Mouse (Mus musculus) thymus, postnatal 4 days (tissue): ENCODE data around the gene Plekhj1.

Experiments used
- DNase-seq: peaks from one replicate; pipeline ENCODE4 v3.0.0; 2021

Gene Plekhj1

DNA sequence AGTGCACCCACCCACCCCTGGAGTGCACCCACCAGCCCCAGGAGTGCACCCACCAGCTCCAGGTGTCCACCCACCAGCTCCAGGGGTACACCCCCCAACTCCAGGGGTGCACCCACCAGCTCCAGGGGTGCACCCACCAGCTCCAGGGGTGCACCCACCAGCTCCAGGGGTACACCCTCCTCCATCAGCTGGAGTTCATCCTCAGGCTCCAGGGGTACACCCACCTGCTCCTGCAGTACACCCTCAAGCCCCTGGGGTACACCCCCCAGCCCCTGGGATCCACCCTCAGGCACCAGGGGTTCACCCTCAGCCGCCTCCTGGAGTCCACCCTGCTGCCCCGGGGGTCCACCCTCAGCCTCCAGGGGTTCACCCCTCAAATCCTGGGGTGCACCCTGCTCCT lies 5.9 kb upstream of the Plekhj1 start:
- DNase-seq, result no peak

- DNase-seq, result no peak
These were observed 4.6 kb upstream of the Plekhj1 start for GRCm38 (mm10) chr10:80802996-80803395.

DNA sequence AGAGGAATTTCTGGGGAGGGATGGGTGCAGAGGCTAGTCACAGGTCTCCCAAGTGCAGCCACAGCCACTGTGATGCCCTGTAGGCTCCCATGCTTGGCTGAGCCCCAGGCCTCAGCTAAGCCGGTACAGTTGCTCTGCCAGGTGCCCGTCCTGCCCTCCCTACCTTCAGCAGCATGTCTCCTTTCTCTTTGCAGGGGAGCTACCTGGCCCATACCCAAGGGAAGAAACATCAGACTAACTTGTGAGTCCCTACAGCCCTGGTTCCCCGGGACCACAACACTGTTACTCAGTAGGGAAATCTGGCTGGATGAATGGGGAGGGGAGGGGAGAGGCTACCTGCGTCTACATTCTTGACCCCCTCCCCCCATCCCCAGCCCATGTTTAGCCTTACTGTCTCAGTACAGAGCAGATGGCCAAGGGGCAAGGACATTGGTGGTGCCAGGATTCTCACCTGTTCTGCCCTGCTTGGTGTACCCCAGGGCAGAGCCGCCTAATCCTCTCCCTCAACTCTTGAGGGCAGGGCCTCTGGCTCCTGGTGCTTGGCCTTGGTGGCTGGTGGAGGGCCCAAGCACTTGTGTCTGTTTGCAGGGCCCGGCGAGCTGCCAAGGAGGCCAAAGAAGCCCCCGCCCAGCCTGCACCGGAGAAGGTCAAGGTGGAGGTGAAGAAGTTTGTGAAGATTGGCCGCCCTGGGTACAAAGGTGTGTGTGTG lies 3.9 kb upstream of the Plekhj1 start:
- DNase-seq, result no peak

GRCm38 (mm10) chr10:80799070-80799566 lies 692 bp upstream of the Plekhj1 start:
- no peak for DNase-seq

DNA sequence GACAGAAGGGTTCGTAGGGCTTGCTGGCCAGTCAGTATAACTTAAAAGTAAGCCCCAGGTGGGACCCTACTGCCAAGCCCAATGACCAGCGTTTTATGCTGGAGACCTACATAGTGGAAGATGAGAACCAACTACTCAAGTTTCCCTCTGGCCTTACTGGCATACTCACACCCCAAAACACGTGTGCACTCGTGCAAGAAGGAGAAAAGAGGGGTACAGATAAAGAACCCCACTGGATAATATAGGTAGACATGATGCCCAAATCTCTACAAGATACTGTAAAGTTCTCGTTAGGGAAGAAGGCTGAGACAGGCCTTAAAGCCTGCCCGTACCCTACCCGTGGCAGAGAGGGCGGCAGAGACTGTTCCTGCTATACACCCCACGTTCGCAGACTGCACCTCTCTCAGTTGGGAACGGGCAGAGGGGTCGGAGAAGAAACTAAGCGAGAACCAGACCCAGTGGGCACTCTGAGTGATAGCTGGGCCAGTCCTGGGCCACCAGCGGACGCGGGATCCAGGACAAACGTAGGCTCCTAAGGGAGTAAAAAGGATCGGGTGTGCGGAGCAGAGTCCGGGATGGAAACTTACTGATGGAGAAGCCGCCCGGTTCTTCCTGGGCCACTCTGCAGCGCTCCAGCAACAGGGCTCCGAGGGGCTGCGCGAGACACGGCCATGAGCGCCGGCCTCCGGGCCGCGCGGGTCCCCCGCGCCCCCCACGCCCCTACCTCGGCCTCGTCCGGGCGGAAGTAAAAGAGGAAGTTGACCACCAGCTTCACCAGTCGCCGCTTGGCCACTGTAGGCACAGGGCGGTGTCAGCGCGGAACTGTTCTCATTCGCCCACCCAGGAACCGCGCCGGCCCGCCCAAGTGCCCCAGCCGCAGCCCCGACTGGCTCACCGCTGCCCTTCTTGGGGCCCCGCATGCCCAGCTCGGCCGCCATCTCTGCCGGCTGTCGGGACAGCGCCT lies 958 bp downstream of the Plekhj1 start:
- no peak for DNase-seq

DNA sequence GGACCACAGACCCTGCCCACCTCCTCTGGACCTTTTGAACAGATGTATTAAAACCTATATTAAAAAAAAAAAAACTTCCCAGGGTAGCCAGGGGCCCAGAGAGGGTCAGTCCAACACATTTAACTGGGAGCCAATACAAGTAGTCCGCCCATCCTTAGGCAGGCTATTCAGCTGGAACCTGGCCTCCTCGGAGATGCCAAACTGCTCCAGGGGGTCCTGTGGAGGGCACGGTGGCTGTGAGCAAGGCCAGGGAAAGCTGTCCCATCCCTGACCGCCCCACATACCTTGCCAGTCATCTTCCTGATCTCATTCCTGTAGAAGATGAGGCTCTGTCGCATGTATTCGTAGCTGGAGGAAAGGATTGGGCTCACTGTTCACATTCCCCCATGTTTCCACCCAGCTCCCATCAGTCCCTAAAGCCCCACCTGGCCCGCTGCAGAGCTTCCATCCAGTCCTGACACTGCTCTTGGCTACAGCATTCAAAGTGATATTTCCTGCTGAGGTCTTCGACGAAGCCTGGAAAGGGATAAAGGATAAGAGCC lies 2.0 kb downstream of the Plekhj1 start:
- DNase-seq, result no peak

DNA sequence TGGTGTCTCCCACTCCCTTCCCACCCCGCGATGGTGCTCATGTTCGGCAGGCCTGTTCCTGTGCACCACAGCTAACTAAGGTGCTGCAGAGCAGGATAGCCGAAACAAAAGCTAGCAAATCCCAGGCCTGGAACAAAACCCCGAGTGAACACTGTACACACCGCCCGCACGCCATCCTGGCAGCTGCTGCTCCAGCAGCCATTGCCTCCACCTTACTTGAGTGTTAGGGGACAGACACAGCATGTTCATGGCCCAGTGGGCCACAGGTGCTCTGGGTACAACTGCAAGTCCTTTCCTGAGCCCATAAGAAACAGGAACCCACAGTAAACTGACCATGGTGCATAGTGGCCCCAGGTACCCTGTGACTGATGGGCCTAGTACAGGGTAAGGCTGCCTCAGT lies 3.7 kb downstream of the Plekhj1 start:
- DNase-seq, result no peak

- no peak for DNase-seq
These were observed 4.6 kb downstream of the Plekhj1 start for GRCm38 (mm10) chr10:80793803-80794202.

DNA sequence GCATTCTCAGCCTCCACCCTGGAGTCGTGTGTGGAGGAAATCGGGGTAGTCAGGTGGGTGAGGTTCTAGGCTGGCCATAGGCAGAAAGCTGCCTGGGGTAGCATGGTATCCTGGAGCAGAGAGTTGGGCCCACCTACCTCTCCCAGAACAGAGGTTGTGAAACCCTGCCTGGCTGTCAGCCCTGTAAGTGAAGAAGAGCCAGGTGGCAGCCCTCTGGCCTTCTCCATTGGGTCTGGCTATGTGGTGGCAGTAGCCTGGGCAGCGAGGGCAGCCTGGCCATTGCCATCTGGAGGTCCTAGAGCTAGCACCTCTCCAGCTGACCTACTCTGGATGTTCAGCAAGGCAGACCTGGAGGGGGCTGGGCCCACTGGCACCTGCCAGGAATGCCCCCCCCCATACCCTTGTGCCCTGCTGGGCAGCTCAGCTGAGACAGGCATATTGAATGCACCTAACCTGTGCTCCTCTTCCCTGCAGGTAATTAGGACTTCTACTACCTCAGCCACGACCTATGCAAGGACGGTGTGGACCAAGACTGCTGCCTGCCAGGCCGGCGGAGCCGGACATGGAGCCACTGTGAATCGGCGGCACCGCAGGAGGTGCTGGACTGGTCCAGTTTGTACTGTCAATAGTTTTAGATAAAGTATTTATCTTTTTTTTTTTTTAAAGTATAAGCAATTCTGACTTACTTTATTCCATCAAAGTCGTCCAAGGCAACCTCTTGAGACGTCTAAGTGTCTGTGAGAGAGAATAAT lies 5.2 kb downstream of the Plekhj1 start:
- no peak for DNase-seq

DNA sequence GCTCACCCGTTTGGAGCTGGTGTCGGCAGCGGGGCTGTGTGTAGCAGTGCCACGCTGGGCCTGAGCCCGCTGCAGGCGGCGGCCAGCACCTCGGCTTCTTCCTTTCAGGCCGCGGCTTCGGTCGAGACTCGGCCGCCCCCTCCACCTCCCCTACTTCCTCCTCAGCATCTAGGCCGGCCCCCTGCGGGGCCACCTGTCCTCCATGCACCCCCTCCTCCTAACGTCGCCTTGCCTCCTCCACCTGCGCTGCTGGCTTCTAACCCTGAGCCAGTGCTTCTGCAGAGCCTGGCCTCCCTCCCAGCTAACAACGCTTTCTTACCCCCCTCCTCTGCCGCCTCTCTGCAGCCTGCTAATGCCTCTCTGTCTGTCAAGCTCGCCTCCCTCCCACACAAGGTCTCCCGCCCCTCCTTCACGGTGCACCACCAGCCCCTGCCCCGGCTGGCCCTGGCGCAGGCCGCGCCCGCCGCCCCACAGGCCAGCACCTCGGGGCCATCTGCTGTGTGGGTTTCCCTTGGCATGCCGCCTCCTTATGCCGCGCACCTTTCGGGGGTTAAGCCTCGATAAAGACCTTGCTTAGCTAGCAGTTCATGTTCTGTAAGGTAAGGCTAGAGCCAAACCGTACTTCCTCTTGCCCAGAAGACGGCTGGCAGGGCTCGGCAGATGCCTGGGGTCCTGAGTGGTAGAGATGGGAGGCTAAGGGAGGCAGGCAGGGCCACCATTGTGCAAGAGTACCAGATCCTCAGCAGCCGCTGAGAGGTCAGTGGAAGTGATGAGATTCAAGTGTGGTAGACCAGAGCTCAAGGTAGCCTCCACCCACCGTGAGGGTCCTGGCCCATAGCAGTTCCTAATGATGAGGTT lies 6.0 kb downstream of the Plekhj1 start:
- peak; percentile 74 for DNase-seq

- peak; percentile 53 for DNase-seq
These were observed 6.8 kb downstream of the Plekhj1 start for GRCm38 (mm10) chr10:80791476-80792174.

DNA sequence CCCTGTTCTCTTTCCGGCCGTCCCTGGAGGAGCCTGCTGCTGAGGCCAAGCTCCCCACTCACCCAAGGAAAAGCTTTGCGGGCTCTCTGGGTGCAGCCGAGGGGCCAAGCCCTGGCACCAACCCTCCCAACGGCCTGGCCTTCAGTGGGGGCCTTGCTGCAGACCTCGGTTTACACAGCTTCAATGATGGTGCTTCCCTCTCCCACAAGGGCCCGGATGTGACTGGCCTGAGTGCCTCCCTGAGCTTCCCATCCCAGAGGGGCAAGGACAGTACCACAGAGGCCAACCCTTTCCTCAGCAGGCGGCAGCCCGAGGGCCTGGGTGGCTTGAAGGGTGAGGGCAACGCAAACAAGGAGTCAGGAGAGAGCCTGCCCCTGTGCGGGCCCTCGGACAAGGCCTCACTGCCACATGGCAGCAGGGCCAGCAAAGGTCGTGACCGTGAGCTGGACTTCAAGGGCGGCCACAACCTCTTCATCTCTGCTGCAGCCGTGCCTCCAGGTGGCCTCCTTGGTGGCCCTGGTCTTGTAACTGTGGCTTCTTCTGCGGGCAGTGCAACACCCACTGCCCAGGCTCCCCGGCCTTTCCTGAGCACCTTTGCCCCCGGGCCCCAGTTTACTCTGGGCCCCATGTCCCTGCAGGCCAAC lies 7.5 kb downstream of the Plekhj1 start:
- DNase-seq, result no peak

GRCm38 (mm10) chr10:80787517-80787916 lies 10.9 kb downstream of the Plekhj1 start:
- DNase-seq, result no peak

GRCm38 (mm10) chr10:80785963-80786362 lies 12.5 kb downstream of the Plekhj1 start:
- DNase-seq, result no peak

GRCm38 (mm10) chr10:80784871-80785270 lies 13.6 kb downstream of the Plekhj1 start:
- DNase-seq, result no peak

DNA sequence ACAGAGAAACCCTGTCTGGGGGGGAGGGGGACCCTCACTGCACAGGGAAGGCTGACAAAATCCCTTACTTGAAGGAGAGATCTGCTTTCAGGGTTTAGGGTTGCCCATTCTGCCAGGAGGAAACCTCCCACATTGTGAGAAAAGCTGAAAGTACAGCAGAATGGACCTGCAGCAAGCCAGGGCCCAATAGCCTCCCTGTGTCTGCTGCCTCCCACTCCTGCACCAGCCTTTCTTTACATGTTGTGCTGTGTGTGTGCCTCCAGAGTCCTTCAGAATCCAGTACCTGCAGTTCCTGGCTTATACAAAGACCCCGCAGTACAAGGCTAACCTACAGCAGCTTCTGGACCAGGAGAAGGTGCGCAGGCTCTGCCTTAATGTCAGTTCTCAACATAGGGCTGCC lies 14.1 kb downstream of the Plekhj1 start:
- DNase-seq, result no peak

GRCm38 (mm10) chr10:80779565-80779964 lies 18.9 kb downstream of the Plekhj1 start:
- DNase-seq, result no peak

- DNase-seq, result no peak
These were observed 21.3 kb downstream of the Plekhj1 start for GRCm38 (mm10) chr10:80777123-80777522.

DNA sequence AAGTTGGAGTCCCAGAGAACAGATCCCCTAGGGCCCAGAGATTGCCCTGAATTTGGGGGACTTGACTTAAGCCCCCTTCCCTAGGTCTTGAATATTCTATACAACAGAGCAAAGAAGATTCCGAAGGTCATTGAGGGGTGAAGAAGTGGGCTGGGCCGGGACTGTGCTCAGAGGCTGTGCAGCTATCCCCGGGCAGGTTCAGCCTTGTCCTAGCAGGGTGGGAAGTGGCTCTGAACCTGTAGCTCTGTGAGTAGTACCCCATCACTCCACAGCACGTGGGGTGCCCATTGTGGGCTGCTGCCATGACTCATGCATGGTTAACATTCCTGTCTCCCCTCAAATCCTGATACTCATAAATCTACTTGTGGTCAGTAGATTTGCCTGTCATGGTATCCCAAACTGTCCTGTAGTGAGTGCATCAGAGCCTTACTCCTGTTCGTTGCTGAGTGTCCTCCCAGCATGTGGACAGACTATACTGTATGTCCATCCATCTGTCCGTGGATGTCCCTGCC lies 22.0 kb downstream of the Plekhj1 start:
- DNase-seq, result no peak

- no peak for DNase-seq
These were observed 22.7 kb downstream of the Plekhj1 start for GRCm38 (mm10) chr10:80775731-80776130.
